In genomic region chrX:14273628-14274337, GRCm38 (mm10) we compare ENCODE assay signal across 11 mouse cellular contexts.
A peak's percentile ranks its signal among the peaks of the same experiment; 100 is the strongest.
DNase-seq lines count a peak whose midpoint lies in the region; ATAC-seq and TF ChIP-seq lines count a peak whose summit lies in the region.
"Had no signal": no experiment of that assay in that cellular context is flagged by ENCODE, and none has a peak within 500 bp of the region (broad histone marks: within the 10 kb centered on the region; RNA-seq: fewer than 3 reads in every experiment).

No protein-coding gene starts in this region.

- H3K36me3 ChIP-seq in hindbrain, embryonic 11.5 days (ENCODE audit: control insufficient read depth, insufficient read depth, low read length) = no peaks in the 10 kb centered on the region
- no peaks in the 10 kb centered on the region for H3K36me3 ChIP-seq in midbrain, embryonic 16.5 days (ENCODE audit: control insufficient read depth, insufficient read depth, low read length)
- H3K36me3 ChIP-seq: liver, embryonic 15.5 days had no signal

- ATAC-seq in hindbrain, embryonic 11.5 days (ENCODE audit: low FRiP score) = no peak
- peak; percentile 93 for ATAC-seq in midbrain, embryonic 16.5 days

- no peak for TF ChIP-seq CTCF in brain, embryonic 14.5 days (IDR thresholded peaks at IDR 0.05; ENCODE audit: borderline replicate concordance, extremely low read depth, insufficient read depth, insufficient read length)

- DNase-seq in frontal cortex, adult 2 months (ENCODE audit: extremely low spot score in 1 of 2, low spot score in 1 of 2) = peak; percentile 3 to 13
- DNase-seq in frontal cortex, postnatal 10 days (ENCODE audit: low spot score in 2 of 2) = no peak
- DNase-seq in brain, embryonic 14.5 days (ENCODE audit: low read depth) = peak; percentile 88
- peak; percentile 8 for DNase-seq in hindbrain, embryonic 11.5 days (ENCODE audit: low spot score)
- DNase-seq in lung, adult 18-20 months = no peak
- no peak for DNase-seq in urinary bladder, postnatal 25 days (ENCODE audit: low spot score)
- no peak for DNase-seq in layer of hippocampus, adult 18-20 months (ENCODE audit: low spot score in 2 of 2)
- DNase-seq: kidney, adult 8-10 months; thymus, postnatal 14 days had no signal

- H3K27me3 ChIP-seq in hindbrain, embryonic 11.5 days (ENCODE audit: control insufficient read depth, insufficient read depth, low read length) = no peaks in the 10 kb centered on the region
- H3K27me3 ChIP-seq in midbrain, embryonic 16.5 days (ENCODE audit: control insufficient read depth, insufficient read depth, low read depth, low read length) = no peaks in the 10 kb centered on the region
- H3K27me3 ChIP-seq: liver, embryonic 15.5 days had no signal

- no peak overlapping the region for H3K9ac ChIP-seq in hindbrain, embryonic 11.5 days (ENCODE audit: low read depth, low read length)
- no peak overlapping the region for H3K9ac ChIP-seq in midbrain, embryonic 16.5 days (ENCODE audit: low read depth, low read length)
- H3K9ac ChIP-seq: liver, embryonic 15.5 days had no signal

- H3K4me3 ChIP-seq in hindbrain, embryonic 11.5 days (ENCODE audit: low read depth, low read length) = no peak overlapping the region
- no peak overlapping the region for H3K4me3 ChIP-seq in midbrain, embryonic 16.5 days (ENCODE audit: low read depth, low read length)
- H3K4me3 ChIP-seq: liver, embryonic 15.5 days had no signal

- no peaks in the 10 kb centered on the region for H3K9me3 ChIP-seq in hindbrain, embryonic 11.5 days (ENCODE audit: control insufficient read depth, low read length)
- no peaks in the 10 kb centered on the region for H3K9me3 ChIP-seq in midbrain, embryonic 16.5 days (replicated peaks; ENCODE audit: control insufficient read depth, low read length, poor library complexity, severe bottlenecking)
- H3K9me3 ChIP-seq: liver, embryonic 15.5 days had no signal

- TF ChIP-seq POLR2A in brain, embryonic 14.5 days (IDR thresholded peaks at IDR 0.05; ENCODE audit: borderline replicate concordance, extremely low read depth, insufficient read depth, insufficient read length, poor library complexity, severe bottlenecking) = no peak

- no peak overlapping the region for H3K27ac ChIP-seq in hindbrain, embryonic 11.5 days (ENCODE audit: low read depth, low read length)
- no peak overlapping the region for H3K27ac ChIP-seq in midbrain, embryonic 16.5 days (ENCODE audit: low read length)
- H3K27ac ChIP-seq: liver, embryonic 15.5 days had no signal

- no peaks in the 10 kb centered on the region for H3K4me1 ChIP-seq in hindbrain, embryonic 11.5 days (replicated peaks; ENCODE audit: control insufficient read depth, insufficient read depth, low read length)
- H3K4me1 ChIP-seq in midbrain, embryonic 16.5 days (ENCODE audit: control insufficient read depth, insufficient read depth, low read length) = no peaks in the 10 kb centered on the region; the same call in 1 of the 2 replicates
- H3K4me1 ChIP-seq: liver, embryonic 15.5 days had no signal

- 63% methylated on average over 6 of the region's 6 CpGs for WGBS in hindbrain, embryonic 11.5 days
- WGBS in midbrain, embryonic 16.5 days = 51% methylated on average over 6 of the region's 6 CpGs

- no peak overlapping the region for H3K4me2 ChIP-seq in hindbrain, embryonic 11.5 days (replicated peaks; ENCODE audit: low read depth, low read length)
- no peak overlapping the region for H3K4me2 ChIP-seq in midbrain, embryonic 16.5 days (ENCODE audit: low read length)
- H3K4me2 ChIP-seq: liver, embryonic 15.5 days had no signal

Comparison
In these comparisons a context has a peak if more than half of its experiments do, and no peak if none do; other contexts are left out.
1. DNase-seq: peak in frontal cortex, adult 2 months (2 of 2), brain, embryonic 14.5 days (single experiment) and hindbrain, embryonic 11.5 days (single experiment); none in frontal cortex, postnatal 10 days (0 of 2), lung, adult 18-20 months (0 of 2), urinary bladder, postnatal 25 days (single experiment) and layer of hippocampus, adult 18-20 months (0 of 2).